In genomic region chr13:46043016-46043415, GRCm38 (mm10) we compare ENCODE assay signal across 8 mouse cellular contexts.
DNase-seq lines count a peak whose midpoint lies in the region; ATAC-seq lines count a peak whose summit lies in the region.

No protein-coding gene starts in this region.

- peaks cover 17% of the 10 kb centered on the region for H3K4me1 ChIP-seq in midbrain, embryonic 16.5 days (ENCODE audit: control insufficient read depth, insufficient read depth, low read length)
- peaks cover 15% of the 10 kb centered on the region for H3K4me1 ChIP-seq in midbrain, embryonic 15.5 days

- H3K4me2 ChIP-seq in midbrain, embryonic 16.5 days (ENCODE audit: low read length): 0 out of 2 replicates have a peak overlapping the region, but pooled peaks have one; percentile 6
- no peak overlapping the region for H3K4me2 ChIP-seq in midbrain, embryonic 15.5 days

- 48% methylated on average over 10 of the region's 10 CpGs for WGBS in midbrain, embryonic 16.5 days
- 49% methylated on average over 10 of the region's 10 CpGs for whole genome bisulfite sequencing in midbrain, embryonic 15.5 days

- intact Hi-C loops in gastrocnemius, postnatal 14 days (cut with DNase I; ENCODE audit: low total_unique reads): no loop called here

- no peaks in the 10 kb centered on the region for H3K27me3 ChIP-seq in midbrain, embryonic 16.5 days (ENCODE audit: control insufficient read depth, insufficient read depth, low read depth, low read length)
- no peaks in the 10 kb centered on the region for H3K27me3 ChIP-seq in midbrain, embryonic 15.5 days (replicated peaks)

- H3K36me3 ChIP-seq in midbrain, embryonic 16.5 days (ENCODE audit: control insufficient read depth, insufficient read depth, low read length): no peaks in the 10 kb centered on the region
- H3K36me3 ChIP-seq in midbrain, embryonic 15.5 days (replicated peaks): no peaks in the 10 kb centered on the region

- DNase-seq in embryo, embryonic 10.5 days (ENCODE audit: low spot score): peak; percentile 15
- no peak for DNase-seq in embryo, embryonic 9.5 days (ENCODE audit: extremely low spot score)
- DNase-seq in kidney, adult 9 months: peak; percentile 28
- no peak for DNase-seq in yolk sac, embryonic 10.5 days (ENCODE audit: low spot score)
- no peak for DNase-seq in gastrocnemius, postnatal 14 days

- no peak overlapping the region for H3K9ac ChIP-seq in midbrain, embryonic 16.5 days (ENCODE audit: low read depth, low read length)
- H3K9ac ChIP-seq in midbrain, embryonic 15.5 days: no peak overlapping the region

- H3K4me3 ChIP-seq in midbrain, embryonic 16.5 days (ENCODE audit: low read depth, low read length): no peak overlapping the region
- H3K4me3 ChIP-seq in midbrain, embryonic 15.5 days: no peak overlapping the region

- no peaks in the 10 kb centered on the region for H3K9me3 ChIP-seq in midbrain, embryonic 16.5 days (replicated peaks; ENCODE audit: control insufficient read depth, low read length, poor library complexity, severe bottlenecking)
- H3K9me3 ChIP-seq in midbrain, embryonic 15.5 days: no peaks in the 10 kb centered on the region

- H3K27ac ChIP-seq in midbrain, embryonic 16.5 days (ENCODE audit: low read length): no peak overlapping the region
- no peak overlapping the region for H3K27ac ChIP-seq in midbrain, embryonic 15.5 days

- ATAC-seq in midbrain, embryonic 16.5 days: no peak
- ATAC-seq in midbrain, embryonic 15.5 days (replicated peaks): no peak
- peak; percentile 74 for ATAC-seq in megakaryocyte-erythroid progenitor cell, adult 5-6 weeks (replicated peaks; ENCODE audit: low FRiP score, low TSS enrichment, poor library complexity, severe bottlenecking)

Comparison
In these comparisons a context has a peak if more than half of its experiments do, and no peak if none do; other contexts are left out.
1. DNase-seq: peak in embryo, embryonic 10.5 days (single experiment) and kidney, adult 9 months (single experiment); none in embryo, embryonic 9.5 days (single experiment), yolk sac, embryonic 10.5 days (single experiment) and gastrocnemius, postnatal 14 days (single experiment).